Mouse (Mus musculus) stomach, postnatal 0 days (tissue): ENCODE results near the gene Dmrtc2.

ENCODE experiments used
- CTCF ChIP-seq: IDR thresholded peaks from 2 replicates; pipeline ENCODE4 v1.5.1; 2016; ENCODE audit warnings: antibody characterized with exemption, low read depth, mild to moderate bottlenecking, moderate library complexity
- EP300 ChIP-seq: optimal IDR thresholded peaks from 2 replicates; pipeline ENCODE3; 2016; ENCODE audit warnings: antibody characterized with exemption

GRCm38 (mm10) chr7:24892125-24892583 lies 22.3 kb downstream of the Dmrtc2 start:
- TF ChIP-seq CTCF: no peak
- no peak for TF ChIP-seq EP300
